Mouse (Mus musculus) megakaryocyte, embryonic 14.5 days (primary cell): ENCODE measurements at regions not wholly inside any gene's neighbourhood (a gene's known extent, or its start where the extent isn't known, plus 50 kb on each side); places are given as distances from the start of the nearest gene placed in this dataset.

ENCODE experiments used
- FLI1 ChIP-seq: IDR thresholded peaks from 2 replicates; pipeline ENCODE4 v1.6.1; 2012; ENCODE audit warnings: low read length, inconsistent platforms, mixed read lengths
- GATA1 ChIP-seq: IDR thresholded peaks from 3 replicates; pipeline ENCODE4 v1.6.1; 2012; ENCODE audit warnings: mixed read lengths, low read length, inconsistent platforms, borderline replicate concordance

- TF ChIP-seq GATA1 (no peak), FLI1 (no peak)
These were observed 183.8 kb upstream of the Sstr1 start for GRCm38 (mm10) chr12:58027796-58028195.
